Mouse (Mus musculus) ES-E14 (cell line): ENCODE results near the gene Epb41l4b.

Experiments used
- CHD2 ChIP-seq: IDR thresholded peaks from 2 replicates; pipeline ENCODE4 v1.6.1; 2014; ENCODE audit warnings: mild to moderate bottlenecking, low read depth, low read length, inconsistent platforms
- MAFK ChIP-seq: IDR thresholded peaks from 2 replicates; pipeline ENCODE4 v1.6.1; 2014; ENCODE audit warnings: mild to moderate bottlenecking, low read depth, low read length, inconsistent platforms; ENCODE audit not compliant: insufficient read depth
- ZC3H11A ChIP-seq: IDR thresholded peaks from 2 replicates; pipeline ENCODE4 v1.6.1; 2012; ENCODE audit warnings: low read depth, mild to moderate bottlenecking, inconsistent platforms, low read length, borderline replicate concordance

- no peak for TF ChIP-seq CHD2
- no peak for TF ChIP-seq MAFK
- no peak for TF ChIP-seq ZC3H11A
These were observed 82.9 kb downstream of the Epb41l4b start for GRCm38 (mm10) chr4:57060319-57060831.
